Mouse (Mus musculus) mouse trophoblast stem cell (cell line): Measurements from ENCODE around the gene Nmt1.

ENCODE experiments used
- in situ Hi-C, 2 experiments: fragments of 300-500 bp; cut with MseI, MboI; formaldehyde crosslinking; loops; 2 replicates in 1 of 2; 3 replicates in 1 of 2; pipeline ENCODE4 v1.15.1; 2025

Gene Nmt1

GRCm38 (mm10) chr11:103043982-103044381, 16.0 kb downstream of the Nmt1 start:
- in situ Hi-C loops, result no loop called here

- in situ Hi-C loops, result no loop called here
These were observed 18.3 kb downstream of the Nmt1 start for GRCm38 (mm10) chr11:103046286-103046685.

GRCm38 (mm10) chr11:103049611-103050010, 21.6 kb downstream of the Nmt1 start:
- in situ Hi-C loops, result no loop called here

- in situ Hi-C loops, result no loop called here
These were observed 22.2 kb downstream of the Nmt1 start for GRCm38 (mm10) chr11:103050153-103050552.

- in situ Hi-C loops, result no loop called here
These were observed 23.3 kb downstream of the Nmt1 start for GRCm38 (mm10) chr11:103051249-103051691.

- in situ Hi-C loops, result no loop called here
These were observed 24.1 kb downstream of the Nmt1 start for GRCm38 (mm10) chr11:103052078-103052477.

GRCm38 (mm10) chr11:103053191-103054076, 25.4 kb downstream of the Nmt1 start:
- in situ Hi-C loops, result no loop called here

GRCm38 (mm10) chr11:103054798-103055197, 26.8 kb downstream of the Nmt1 start:
- in situ Hi-C loops, result no loop called here

- in situ Hi-C loops, result no loop called here
These were observed 28.6 kb downstream of the Nmt1 start for GRCm38 (mm10) chr11:103056636-103057035.

- in situ Hi-C loops, result no loop called here
These were observed 30.6 kb downstream of the Nmt1 start for GRCm38 (mm10) chr11:103058499-103059085.

- in situ Hi-C loops, result no loop called here
These were observed 38.4 kb downstream of the Nmt1 start for GRCm38 (mm10) chr11:103066191-103067050.

GRCm38 (mm10) chr11:103067051-103067361, 39.0 kb downstream of the Nmt1 start:
- in situ Hi-C loops, result no loop called here

GRCm38 (mm10) chr11:103067457-103068001, 39.5 kb downstream of the Nmt1 start:
- in situ Hi-C loops, result no loop called here

GRCm38 (mm10) chr11:103068272-103068671, 40.3 kb downstream of the Nmt1 start:
- in situ Hi-C loops, result no loop called here

GRCm38 (mm10) chr11:103068884-103069283, 40.9 kb downstream of the Nmt1 start:
- in situ Hi-C loops, result no loop called here

GRCm38 (mm10) chr11:103069731-103070130, 41.7 kb downstream of the Nmt1 start:
- in situ Hi-C loops, result no loop called here

GRCm38 (mm10) chr11:103070322-103070880, 42.4 kb downstream of the Nmt1 start:
- in situ Hi-C loops, result no loop called here

- in situ Hi-C loops, result no loop called here
These were observed 45.7 kb downstream of the Nmt1 start for GRCm38 (mm10) chr11:103073671-103074070.

- in situ Hi-C loops, result no loop called here
These were observed 46.2 kb downstream of the Nmt1 start for GRCm38 (mm10) chr11:103074121-103074650.

GRCm38 (mm10) chr11:103074796-103075323, 46.9 kb downstream of the Nmt1 start:
- in situ Hi-C loops, result no loop called here

- in situ Hi-C loops, result no loop called here
These were observed 48.0 kb downstream of the Nmt1 start for GRCm38 (mm10) chr11:103076010-103076409.
